In the genomic region with DNA sequence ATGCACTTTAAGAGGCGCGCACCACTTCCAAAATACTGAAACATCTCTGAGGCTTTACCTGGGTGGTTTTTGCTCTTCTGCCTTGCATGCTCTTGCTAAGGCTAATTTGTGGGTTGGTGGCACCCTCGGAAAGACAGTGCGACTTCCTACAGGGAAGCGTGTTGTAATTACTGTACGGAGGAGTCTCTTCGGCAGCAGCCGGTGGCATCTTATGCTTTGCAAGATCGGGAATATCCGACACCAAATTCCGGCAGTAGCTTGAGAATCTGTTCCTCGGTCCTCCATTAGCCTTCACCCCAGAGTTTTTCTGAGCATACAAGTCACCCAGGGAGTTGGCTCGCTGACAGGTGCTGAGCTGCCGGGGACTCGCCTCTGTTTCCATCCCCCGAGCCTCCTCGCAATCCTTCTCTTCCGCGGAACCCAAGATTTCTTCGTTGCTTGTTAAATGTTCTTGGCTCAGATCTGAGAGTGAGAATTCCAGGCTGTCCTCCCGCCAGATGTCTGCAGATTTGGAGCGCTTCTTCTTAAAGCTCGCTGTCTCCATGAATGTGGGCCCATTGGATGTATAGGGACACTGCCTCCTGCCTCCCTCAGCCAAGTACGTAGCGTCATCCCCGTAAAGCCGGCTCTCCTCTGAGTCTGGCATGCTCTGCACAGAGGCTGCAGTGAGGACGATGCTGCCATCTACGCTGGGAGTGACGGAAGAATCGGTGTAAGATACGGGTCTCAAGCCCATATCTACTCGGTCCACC, we compare ENCODE assay signal across 10 mouse cellular contexts.
DNase-seq lines count a peak whose midpoint lies in the region; ATAC-seq lines count a peak whose summit lies in the region.
"Had no signal": no experiment of that assay in that cellular context is flagged by ENCODE, and none has a peak within 500 bp of the region (broad histone marks: within the 10 kb centered on the region; RNA-seq: fewer than 3 reads in every experiment).

No protein-coding gene starts in this region.

- peaks cover 26% of the 10 kb centered on the region for H3K4me1 ChIP-seq in neural tube, embryonic 15.5 days

- H3K27me3 ChIP-seq in neural tube, embryonic 15.5 days (replicated peaks), result no peaks in the 10 kb centered on the region
- H3K27me3 ChIP-seq: kidney, embryonic 15.5 days had no signal

- H3K9me3 ChIP-seq in neural tube, embryonic 15.5 days (replicated peaks), result no peaks in the 10 kb centered on the region
- H3K9me3 ChIP-seq: kidney, embryonic 15.5 days had no signal

- peak; percentile 64 for DNase-seq in cerebellum, adult 11 months
- DNase-seq in neural tube, embryonic 10.5 days (ENCODE audit: extremely low spot score, low spot score), result no peak
- peak; percentile 53 to 58 for DNase-seq in layer of hippocampus, postnatal 10 days (ENCODE audit: low spot score in 2 of 2)
- DNase-seq in telencephalon, adult 2 months (ENCODE audit: low read depth, low spot score), result peak; percentile 85
- no peak for DNase-seq in urinary bladder, postnatal 25 days (ENCODE audit: low spot score)
- no peak for DNase-seq in kidney, postnatal 36 days

- WGBS in neural tube, embryonic 15.5 days, result 87% methylated on average over 33 of the region's 33 CpGs

- no peak overlapping the region for H3K27ac ChIP-seq in neural tube, embryonic 15.5 days (replicated peaks)
- H3K27ac ChIP-seq: kidney, embryonic 15.5 days; macrophage had no signal

- H3K36me3 ChIP-seq in neural tube, embryonic 15.5 days, result no peaks in the 10 kb centered on the region

- H3K4me2 ChIP-seq in neural tube, embryonic 15.5 days, result peak overlapping the region; percentile 5; the same call in 1 of the 2 replicates
- H3K4me2 ChIP-seq: kidney, embryonic 15.5 days had no signal

- H3K4me3 ChIP-seq in neural tube, embryonic 15.5 days (replicated peaks), result no peak overlapping the region
- H3K4me3 ChIP-seq: kidney, embryonic 15.5 days had no signal

- H3K9ac ChIP-seq in neural tube, embryonic 15.5 days (replicated peaks), result no peak overlapping the region
- H3K9ac ChIP-seq: kidney, embryonic 15.5 days had no signal

- ATAC-seq in cerebellum, adult (ENCODE audit: insufficient number of reproducible peaks, low FRiP score, low TSS enrichment), result no peak
- ATAC-seq in neural tube, embryonic 15.5 days (ENCODE audit: low FRiP score), result no peak

Comparison
In these comparisons a context has a peak if more than half of its experiments do, and no peak if none do; other contexts are left out.
1. DNase-seq: peak in cerebellum, adult 11 months (single experiment), layer of hippocampus, postnatal 10 days (2 of 2) and telencephalon, adult 2 months (single experiment); none in neural tube, embryonic 10.5 days (single experiment), urinary bladder, postnatal 25 days (single experiment) and kidney, postnatal 36 days (0 of 2).